ENCODE assay signal across 8 mouse cellular contexts in genomic region chr6:87399137-87399536, GRCm38 (mm10). TPM values are rescaled to one million over a fixed set of nuclear protein-coding genes. Genes with fewer than 3 reads are reported as not detected.
DNase-seq lines count a peak whose midpoint lies in the region; TF ChIP-seq lines count a peak whose summit lies in the region.
"Had no signal": no experiment of that assay in that cellular context is flagged by ENCODE, and none has a peak within 500 bp of the region (broad histone marks: within the 10 kb centered on the region; RNA-seq: fewer than 3 reads in every experiment).

No protein-coding gene starts in this region.

- H3K4me1 ChIP-seq in ES-E14 (ENCODE audit: control insufficient read depth in 2 of 2, insufficient read depth in 2 of 2, low read length in 2 of 2, poor library complexity in 1 of 2): no peaks in the 10 kb centered on the region
- H3K4me1 ChIP-seq in small intestine, adult 2 months (ENCODE audit: control insufficient read depth, insufficient read depth, insufficient read length, low read length): peaks cover 2% of the 10 kb centered on the region

- 1% methylated on average over 5 of the region's 5 CpGs for WGBS in large intestine, adult 2 months
- WGBS in small intestine, adult 2 months: 1% methylated on average over 5 of the region's 5 CpGs

- H3K9ac ChIP-seq in ES-E14 (ENCODE audit: insufficient read depth, low read depth, low read length, poor library complexity, severe bottlenecking): no peak overlapping the region
- H3K9ac ChIP-seq: limb, embryonic 13.5 days had no signal

- no peak overlapping the region for H3K27ac ChIP-seq in ES-E14 (ENCODE audit: insufficient read depth, low read depth, low read length, poor library complexity, severe bottlenecking)
- no peak overlapping the region for H3K27ac ChIP-seq in small intestine, adult 2 months (ENCODE audit: insufficient read depth, low read depth, low read length)
- H3K27ac ChIP-seq: limb, embryonic 13.5 days had no signal

- in situ Hi-C loops in ES-E14 (cut with MboI; ENCODE audit: low sequenced_read_pairs in 2 of 2, unreplicated experiment in 2 of 2): loop anchor here in 1 of 2 experiments (10.0 kb wide), 1 partner anchor 116 kb away; no protein-coding TSS in a partner anchor

- H3K27me3 ChIP-seq in small intestine, adult 2 months (ENCODE audit: control insufficient read depth, insufficient read depth, low read length): no peaks in the 10 kb centered on the region
- H3K27me3 ChIP-seq: limb, embryonic 13.5 days had no signal

- DNase-seq in B cell, adult 2 months: peak; percentile 90 to 92
- DNase-seq in ES-E14 (ENCODE audit: low read depth, low spot score): peak; percentile 41
- peak; percentile 13 for DNase-seq in cerebellum, adult 11-12 months
- DNase-seq in frontal cortex, postnatal 36 days (ENCODE audit: low spot score in 2 of 2): peak; percentile 67 to 70
- peak; percentile 25 for DNase-seq in large intestine, adult 2 months (ENCODE audit: low read depth, low spot score)
- peak; percentile 72 for DNase-seq in lung, postnatal 25 days (ENCODE audit: low spot score)

- TF ChIP-seq CTCF in small intestine, adult 2 months (IDR thresholded peaks at IDR 0.05; ENCODE audit: extremely low read depth, insufficient read length, insufficient replicate concordance, low read depth, low read length): peak; percentile 99

- no peaks in the 10 kb centered on the region for H3K9me3 ChIP-seq in ES-E14 (ENCODE audit: control insufficient read depth, insufficient read depth, low read depth, low read length)
- H3K9me3 ChIP-seq: limb, embryonic 13.5 days had no signal

- H3K4me3 ChIP-seq in ES-E14 (ENCODE audit: insufficient read depth in 1 of 2, low read depth in 1 of 2, low read length in 2 of 2, poor library complexity in 1 of 2, severe bottlenecking in 1 of 2): no peak overlapping the region
- H3K4me3 ChIP-seq in small intestine, adult 2 months (ENCODE audit: low read depth, low read length): no peak overlapping the region
- H3K4me3 ChIP-seq: limb, embryonic 13.5 days had no signal

- no peaks in the 10 kb centered on the region for H3K36me3 ChIP-seq in ES-E14 (ENCODE audit: control insufficient read depth, insufficient read depth, low read length, poor library complexity, severe bottlenecking)
- H3K36me3 ChIP-seq in small intestine, adult 2 months (ENCODE audit: control insufficient read depth, insufficient read depth, low read length): no peaks in the 10 kb centered on the region
- H3K36me3 ChIP-seq: limb, embryonic 13.5 days had no signal

- TF ChIP-seq POLR2A in small intestine, adult 2 months (IDR thresholded peaks at IDR 0.05; ENCODE audit: low read depth, low read length): no peak

TF ChIP-seq in ES-E14, 5 proteins besides CTCF, POLR2A, EP300 and RAD21:
- TF ChIP-seq ZC3H11A (IDR thresholded peaks at IDR 0.05; ENCODE audit: borderline replicate concordance, low read depth, low read length) (peak; percentile 78), HCFC1 (IDR thresholded peaks at IDR 0.05; ENCODE audit: borderline replicate concordance, insufficient read depth, low read length) (no peak)

RNA-seq across cellular contexts. Expression of gene Gkn3, which starts 10.4 kb away (rescaled TPM):
- not detected in 2 replicates for total RNA-seq in ES-E14 (2012; rRNA removed)
- polyA plus RNA-seq in large intestine, adult 2 months (2012; rRNA removed): 1.2 and 1.7 TPM in 2 replicates
- 6.3 and 2,866 TPM in 2 replicates for polyA plus RNA-seq in small intestine, adult 2 months (2012; rRNA removed)

RNA-seq across cellular contexts. Expression of gene Gkn2, which starts 26.0 kb away (rescaled TPM):
- not detected in 2 replicates for total RNA-seq in ES-E14 (2012; rRNA removed)
- 0.88 and 4.7 TPM in 2 replicates for polyA plus RNA-seq in large intestine, adult 2 months (2012; rRNA removed)
- 4.6 and 2,019 TPM in 2 replicates for polyA plus RNA-seq in small intestine, adult 2 months (2012; rRNA removed)
- polyA plus RNA-seq: limb, embryonic 13.5 days had no signal

RNA-seq across cellular contexts. Expression of gene Bmp10, which starts 29.7 kb away (rescaled TPM):
- not detected in 2 replicates for total RNA-seq in ES-E14 (2012; rRNA removed)
- not detected in 2 replicates for polyA plus RNA-seq in large intestine, adult 2 months (2012; rRNA removed)
- polyA plus RNA-seq in small intestine, adult 2 months (2012; rRNA removed): 0.01 TPM in 1 of 2 replicates, not detected in the other
- polyA plus RNA-seq: limb, embryonic 13.5 days had no signal

RNA-seq across cellular contexts. Expression of gene Gkn1, which starts 48.4 kb away (rescaled TPM):
- total RNA-seq in ES-E14 (2012; rRNA removed): not detected in 2 replicates
- polyA plus RNA-seq in large intestine, adult 2 months (2012; rRNA removed): 1.2 and 6.3 TPM in 2 replicates
- polyA plus RNA-seq in small intestine, adult 2 months (2012; rRNA removed): 5.3 and 1,990 TPM in 2 replicates
- polyA plus RNA-seq: limb, embryonic 13.5 days had no signal

Comparison
In these comparisons a context has a peak if more than half of its experiments do, and no peak if none do; other contexts are left out.
1. DNase-seq: peak in every context shown above with its lines; median percentile 91 in B cell, adult 2 months; 72 in lung, postnatal 25 days; 68 in frontal cortex, postnatal 36 days; 41 in ES-E14; 25 in large intestine, adult 2 months; 13 in cerebellum, adult 11-12 months.